Mouse (Mus musculus) embryonic fibroblast, embryonic 13.5 days (primary cell): ENCODE results near the gene Fam19a3. TPM values are rescaled to one million over a fixed set of nuclear protein-coding genes. Genes with fewer than 3 reads are reported as not detected.

Source experiments
- H3K27ac ChIP-seq: 2 replicates; pipeline ENCODE4 v1.5.1; 2012; ENCODE audit warnings: low read length, control low read depth, inconsistent platforms; ENCODE audit not compliant: insufficient read depth
- H3K4me1 ChIP-seq: 2 replicates; pipeline ENCODE4 v1.6.1; 2011; ENCODE audit warnings: low read length; ENCODE audit not compliant: control insufficient read depth, insufficient read depth
- H3K4me3 ChIP-seq: 2 replicates; pipeline ENCODE4 v1.5.1; 2011; ENCODE audit warnings: mild to moderate bottlenecking, control low read depth, low read length; ENCODE audit not compliant: insufficient read depth
- CTCF ChIP-seq: IDR thresholded peaks from 2 replicates; pipeline ENCODE4 v1.5.1; 2011; ENCODE audit warnings: mild to moderate bottlenecking, control low read depth, low read length, moderate library complexity, borderline replicate concordance; ENCODE audit not compliant: insufficient read depth
- POLR2A ChIP-seq: IDR thresholded peaks from 2 replicates; pipeline ENCODE4 v1.6.1; 2011; ENCODE audit warnings: low read depth, mild to moderate bottlenecking, control low read depth, low read length, moderate library complexity
- polyA plus RNA-seq: library from polyadenylated mRNA; stranded (reverse); fragments of >200 nt; gene quantifications from 2 replicates; pipeline ENCODE4 v1.2.4, GENCODE M21; 2011; ENCODE audit warnings: low read depth; ENCODE audit not compliant: missing spikeins, insufficient read length

The Fam19a3 gene
- polyA plus RNA-seq, 1 experiment: 0.32 TPM

DNA sequence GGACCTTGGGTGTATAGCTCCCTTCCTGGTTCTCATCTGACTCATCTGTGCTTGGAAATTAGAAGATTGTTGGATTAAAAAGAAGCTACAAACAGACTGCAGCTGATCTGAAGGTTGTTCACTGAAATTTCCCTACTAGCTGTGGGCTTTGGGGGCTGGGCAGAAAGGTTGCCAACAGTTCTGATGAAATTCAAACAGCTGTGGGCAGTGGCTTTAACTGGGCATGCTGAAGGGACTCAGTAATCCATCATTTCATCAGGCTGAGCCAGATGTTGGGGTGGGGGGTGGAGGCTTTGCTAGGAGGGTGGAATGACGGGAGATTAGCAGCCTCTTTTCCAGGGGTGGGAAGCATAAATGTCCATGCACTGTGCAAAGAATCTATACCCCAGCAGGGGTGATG lies 38.5 kb downstream of the Fam19a3 start:
- H3K4me3 ChIP-seq: no peak overlapping the region
- H3K4me1 ChIP-seq: peaks cover 11% of the 10 kb centered on the region
- peak overlapping the region; percentile 44 for H3K27ac ChIP-seq
- no peak for TF ChIP-seq CTCF

DNA sequence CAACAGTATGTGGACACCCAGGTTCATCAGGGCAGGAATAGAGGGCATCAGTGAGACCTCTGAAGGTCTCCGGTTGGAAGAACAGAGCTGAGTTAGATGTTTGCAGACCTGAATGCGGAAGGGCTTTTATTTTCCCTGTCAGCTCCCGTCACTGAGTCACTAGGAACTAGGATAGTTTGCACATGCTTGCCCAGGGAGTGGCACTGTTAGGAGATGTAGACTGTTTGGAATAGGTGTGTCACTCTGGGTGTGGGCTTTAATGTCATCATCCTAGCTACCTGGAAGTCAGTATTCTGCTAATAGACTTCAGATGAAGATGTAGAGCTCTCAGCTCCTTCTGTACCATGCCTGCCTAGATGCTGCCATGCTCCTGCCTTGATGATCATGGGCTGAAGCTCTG lies 39.7 kb downstream of the Fam19a3 start:
- H3K4me1 ChIP-seq: peaks cover 11% of the 10 kb centered on the region
- H3K27ac ChIP-seq: no peak overlapping the region
- H3K4me3 ChIP-seq: no peak overlapping the region
- TF ChIP-seq POLR2A: no peak
- TF ChIP-seq CTCF: no peak

DNA sequence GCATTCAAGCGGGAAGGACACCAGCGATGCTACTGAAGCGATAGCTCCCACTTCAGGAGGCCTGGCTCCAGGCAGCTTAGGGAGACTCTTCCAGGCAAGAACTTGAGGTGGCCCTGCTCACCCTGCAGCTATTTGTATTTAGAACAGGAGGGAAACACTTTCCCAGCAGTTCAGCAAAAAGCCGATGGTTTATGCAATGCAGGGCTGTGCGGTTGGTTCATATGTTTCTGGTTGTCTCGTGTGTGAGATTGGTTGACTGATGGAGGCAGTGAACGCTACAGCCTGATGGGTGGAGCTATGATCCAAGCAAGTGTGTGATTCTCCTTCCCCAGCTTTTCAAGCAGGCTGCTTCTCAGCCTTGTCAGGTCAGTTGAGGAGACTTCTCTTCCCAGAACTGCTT lies 47.0 kb downstream of the Fam19a3 start:
- TF ChIP-seq CTCF (no peak), POLR2A (no peak)
- H3K4me1 ChIP-seq: peaks cover 5% of the 10 kb centered on the region; the same call in 1 of the 2 replicates
- H3K27ac ChIP-seq: no peak overlapping the region
- no peak overlapping the region for H3K4me3 ChIP-seq

DNA sequence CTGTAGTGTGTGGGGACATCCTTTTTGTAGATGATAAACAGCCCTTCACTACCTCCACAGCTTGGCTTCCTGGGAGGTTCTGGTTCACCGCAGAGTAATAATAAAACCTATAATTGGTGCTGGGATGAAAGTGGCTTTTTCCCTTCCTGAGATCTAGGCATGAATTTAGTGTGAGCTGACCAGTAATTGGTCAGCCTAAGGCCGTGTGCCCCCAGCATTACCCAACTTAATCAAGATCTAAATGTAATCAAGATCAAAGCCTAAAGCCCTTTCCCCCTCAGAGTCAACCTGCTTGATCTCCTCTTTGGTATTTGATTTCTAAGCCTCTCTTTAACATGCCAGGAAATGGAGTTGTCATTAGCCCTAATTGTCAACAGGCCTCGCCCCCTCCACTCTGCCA lies 48.7 kb downstream of the Fam19a3 start:
- no peak for TF ChIP-seq POLR2A
- peaks cover 5% of the 10 kb centered on the region; the same call in 1 of the 2 replicates for H3K4me1 ChIP-seq

DNA sequence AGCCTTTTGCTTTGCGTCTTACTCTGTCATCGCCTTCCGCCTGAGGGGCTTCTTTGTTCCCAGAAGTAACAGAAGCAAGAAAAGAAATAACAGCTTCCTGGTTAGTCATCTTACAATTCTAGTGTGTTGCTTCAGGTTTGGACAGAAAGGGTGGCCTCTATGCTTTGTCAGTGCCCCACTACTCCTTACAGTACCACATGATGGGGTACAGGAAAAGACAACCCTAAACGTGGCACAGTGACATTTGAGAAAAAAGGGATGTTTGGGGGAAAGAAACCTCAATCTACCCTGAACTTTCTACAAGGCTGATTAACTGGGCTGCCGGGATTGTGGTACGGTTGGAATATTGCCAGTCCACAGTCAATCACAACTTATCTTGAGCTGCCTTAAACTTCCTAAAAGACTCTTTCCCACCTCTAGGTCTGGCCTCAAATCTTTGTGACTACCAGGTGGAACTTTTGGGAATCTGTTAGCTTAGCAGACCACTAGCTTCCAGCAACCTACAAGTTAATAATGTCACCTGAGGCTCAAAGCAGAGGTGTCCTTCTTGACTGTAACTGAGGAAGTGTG lies 52.3 kb downstream of the Fam19a3 start:
- Histone ChIP-seq H3K4me3 (no peak overlapping the region), H3K27ac (no peak overlapping the region)
- TF ChIP-seq CTCF: no peak
- no peak for TF ChIP-seq POLR2A

More for the DNA sequence above, 48.7 kb downstream of the Fam19a3 start:
- Histone ChIP-seq H3K4me3 (no peak overlapping the region), H3K27ac (no peak overlapping the region)

More for the DNA sequence above, 52.3 kb downstream of the Fam19a3 start:
- H3K4me1 ChIP-seq: no peaks in the 10 kb centered on the region

Other genes starting within 250 kb of the Fam19a3 start
- 12.9 and 25.2 TPM in 2 replicates for gene Slc16a1, start 143.2 kb downstream of the Fam19a3 start, polyA plus RNA-seq
- 4.7 and 6.3 TPM in 2 replicates for gene Ppm1j, start 784 bp downstream of the Fam19a3 start, polyA plus RNA-seq
- 439 and 560 TPM in 2 replicates for gene Rhoc, start 6.5 kb upstream of the Fam19a3 start, polyA plus RNA-seq
- 21.3 and 25.8 TPM in 2 replicates for gene Mov10, start 36.7 kb upstream of the Fam19a3 start, polyA plus RNA-seq
- gene St7l, start 82.2 kb upstream of the Fam19a3 start, polyA plus RNA-seq: 23.4 and 33.0 TPM in 2 replicates
- gene Capza1, start 82.7 kb upstream of the Fam19a3 start, polyA plus RNA-seq: 230 and 240 TPM in 2 replicates
- 2.5 and 3.6 TPM in 2 replicates for gene Wnt2b, start 180.1 kb upstream of the Fam19a3 start, polyA plus RNA-seq